In the genomic region with DNA sequence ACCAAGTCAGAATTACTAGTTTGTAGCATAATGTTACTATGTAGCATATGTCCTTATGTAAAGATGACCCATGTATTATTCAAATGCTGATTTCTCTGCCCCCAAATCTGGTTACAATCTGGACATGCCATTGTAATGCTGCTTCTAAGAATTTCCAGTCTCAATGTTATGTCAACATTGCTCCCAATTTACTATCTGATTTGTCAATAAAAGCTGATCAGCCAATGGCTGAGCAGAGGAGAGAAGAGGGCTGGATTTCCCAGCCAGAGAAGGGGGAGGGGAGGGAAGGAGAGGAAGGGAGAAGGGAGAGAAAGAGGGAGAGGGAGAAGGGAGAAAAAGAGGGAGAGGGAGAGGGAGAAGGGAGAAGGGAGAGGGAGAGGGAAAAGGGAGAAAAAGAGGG, we compare ENCODE assay signal across 12 mouse cellular contexts.
"Had no signal": no experiment of that assay in that cellular context is flagged by ENCODE, and none has a peak within 500 bp of the region (broad histone marks: within the 10 kb centered on the region; RNA-seq: fewer than 3 reads in every experiment).

No protein-coding gene starts in this region.

- H3K9ac ChIP-seq: liver, embryonic 12.5 days; liver, embryonic 14.5 days; lung, embryonic 15.5 days; neural tube, embryonic 12.5 days; stomach, embryonic 15.5 days had no signal

- H3K4me3 ChIP-seq: liver, embryonic 12.5 days; lung, embryonic 15.5 days; megakaryocyte, embryonic 14.5 days; neural tube, embryonic 12.5 days; stomach, embryonic 15.5 days had no signal

- DNase-seq: lung, adult 2 months; right cerebral cortex, postnatal 14 days; thymus, postnatal 4 days had no signal

- ATAC-seq: liver, embryonic 12.5 days; lung, postnatal 0 days had no signal

- H3K9me3 ChIP-seq: liver, embryonic 12.5 days; lung, embryonic 15.5 days; megakaryocyte, embryonic 14.5 days; neural tube, embryonic 12.5 days; stomach, embryonic 15.5 days had no signal

- H3K27ac ChIP-seq: liver, embryonic 12.5 days; liver, embryonic 14.5 days; lung, embryonic 15.5 days; macrophage; neural tube, embryonic 12.5 days; stomach, embryonic 15.5 days; stomach, postnatal 0 days had no signal

- H3K27me3 ChIP-seq: liver, embryonic 12.5 days; lung, embryonic 15.5 days; megakaryocyte, embryonic 14.5 days; neural tube, embryonic 12.5 days; stomach, embryonic 15.5 days had no signal

- H3K4me1 ChIP-seq: lung, embryonic 15.5 days; neural tube, embryonic 12.5 days had no signal

- H3K4me2 ChIP-seq: liver, embryonic 12.5 days; lung, embryonic 15.5 days; neural tube, embryonic 12.5 days; stomach, embryonic 15.5 days had no signal
